ENCODE assay signal across 24 mouse cellular contexts in the genomic region with DNA sequence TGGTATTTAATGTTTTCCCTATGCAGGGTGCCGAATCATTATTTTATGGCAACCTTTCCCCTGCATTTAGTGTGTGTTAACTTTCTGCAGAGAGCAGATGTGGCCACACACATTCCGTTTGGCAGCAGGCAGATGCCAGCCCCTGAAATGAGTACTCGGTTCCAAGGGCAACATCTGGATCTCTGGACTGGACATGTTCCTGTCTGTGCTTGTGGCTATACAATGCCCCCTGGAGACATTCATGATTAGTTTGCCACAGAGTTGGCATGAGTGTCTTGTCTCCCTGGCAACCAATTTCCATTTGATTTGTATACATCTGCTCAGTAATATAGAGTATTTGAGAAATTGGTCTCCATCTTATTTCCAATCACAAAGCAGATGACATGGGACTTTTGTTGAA.
"Had no signal": no experiment of that assay in that cellular context is flagged by ENCODE, and none has a peak within 500 bp of the region (broad histone marks: within the 10 kb centered on the region; RNA-seq: fewer than 3 reads in every experiment).

No protein-coding gene starts in this region.

- DNase-seq: kidney, adult 2 months; kidney, postnatal 25 days; layer of hippocampus, adult 9-11 months; lung, adult 18-20 months; lung, postnatal 10 days; lung, postnatal 36 days; right cerebral cortex, adult 18-20 months; right cerebral cortex, postnatal 14 days; right cerebral cortex, postnatal 4 days; thymus, adult 2 months; thymus, postnatal 14 days; thymus, postnatal 4 days had no signal

- H3K36me3 ChIP-seq: limb, embryonic 15.5 days; lung, embryonic 15.5 days; neural tube, embryonic 15.5 days had no signal

- H3K4me3 ChIP-seq: layer of hippocampus, adult 2 months; limb, embryonic 15.5 days; lung, embryonic 15.5 days; megakaryocyte, embryonic 14.5 days; myocyte; neural tube, embryonic 15.5 days had no signal

- H3K4me2 ChIP-seq: limb, embryonic 15.5 days; liver, embryonic 11.5 days; lung, embryonic 15.5 days; midbrain, embryonic 11.5 days; neural tube, embryonic 15.5 days had no signal

- H3K4me1 ChIP-seq: limb, embryonic 15.5 days; lung, embryonic 15.5 days; megakaryocyte, embryonic 14.5 days; neural tube, embryonic 15.5 days had no signal

- H3K27ac ChIP-seq: kidney, postnatal 0 days; layer of hippocampus, adult 2 months; limb, embryonic 15.5 days; liver, embryonic 14.5 days; lung, embryonic 15.5 days; neural tube, embryonic 15.5 days; stomach, postnatal 0 days had no signal

- H3K9me3 ChIP-seq: limb, embryonic 15.5 days; lung, embryonic 15.5 days; neural tube, embryonic 15.5 days had no signal

- ATAC-seq: intestine, postnatal 0 days had no signal

- H3K9ac ChIP-seq: limb, embryonic 15.5 days; liver, embryonic 14.5 days; lung, embryonic 15.5 days; neural tube, embryonic 15.5 days had no signal

- H3K27me3 ChIP-seq: limb, embryonic 15.5 days; lung, embryonic 15.5 days; megakaryocyte, embryonic 14.5 days; neural tube, embryonic 15.5 days had no signal
